Mouse (Mus musculus) heart, postnatal 10 days (tissue): ENCODE data around the gene Mrpl53. TPM values are rescaled to one million over a fixed set of nuclear protein-coding genes. Genes with fewer than 3 reads are reported as not detected.

Experiments
- DNase-seq, 2 experiments: peaks; one replicate each; pipeline ENCODE4 v3.0.0; 2021
- intact Hi-C: fragments of 180-260 bp; cut with DNase I; formaldehyde crosslinking; loops from one replicate; pipeline ENCODE4 v1.15.1; 2025
- total RNA-seq, 2 experiments: library from RNA; stranded (reverse); gene quantifications; 2 replicates each; pipeline ENCODE4 v1.2.3; 2021

Mrpl53 gene
- total RNA-seq, 2 experiments from 2014 or later = 111 to 125 TPM

- intact Hi-C loops = loop anchor here (5.0 kb wide), 1 partner anchor 146 kb away; no protein-coding TSS in a partner anchor
- peak; percentile 98 for DNase-seq
Observed at GRCm38 (mm10) chr6:83120930-83121862, 12.4 kb downstream of the Mrpl53 start, which contains the start of gene Wbp1. Gene Wbp1 (minus strand): TSS chr6:83121559.

DNA sequence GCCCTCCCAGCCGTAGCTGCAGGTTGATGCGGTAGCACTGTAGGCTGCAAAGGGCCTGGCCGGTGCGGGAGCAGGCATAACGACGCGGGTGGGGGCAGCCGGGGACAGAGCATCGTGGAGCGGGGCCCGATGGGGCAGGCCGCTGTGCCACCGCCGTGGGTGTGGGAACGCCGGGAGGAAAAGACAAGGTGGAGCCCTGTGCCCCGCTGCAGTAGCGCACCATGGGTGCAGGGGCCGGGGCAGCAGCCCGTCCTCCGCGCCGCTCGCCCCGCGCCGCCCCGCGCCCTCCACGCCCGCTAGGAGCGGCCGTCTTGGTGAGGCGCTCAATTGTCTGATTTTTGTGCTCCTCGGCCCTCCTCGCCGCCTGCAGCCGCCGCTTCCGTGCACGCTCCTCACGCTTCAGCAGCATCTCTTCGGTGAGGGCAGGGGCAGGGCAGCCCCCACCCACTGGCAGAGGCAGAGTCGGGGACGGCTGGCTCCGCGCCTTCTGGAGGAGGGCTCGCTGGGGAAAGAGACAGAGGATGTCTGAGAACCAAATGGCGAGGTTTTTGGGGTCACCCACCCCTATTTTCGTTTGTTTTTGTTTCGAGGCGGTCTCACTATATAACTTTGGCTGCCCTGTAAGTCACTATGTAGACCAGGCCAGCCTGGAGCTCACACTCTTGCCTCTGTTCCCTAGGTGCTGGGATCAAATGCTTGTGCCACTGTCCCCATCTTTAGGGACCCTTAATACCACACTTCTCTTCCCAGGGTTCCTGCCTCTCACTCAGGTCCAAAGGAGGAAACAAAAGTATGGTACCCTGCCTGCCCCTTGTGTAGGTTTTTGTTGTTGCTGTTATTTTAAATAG lies 13.2 kb downstream of the Mrpl53 start:
- no peak for DNase-seq
- intact Hi-C loops = loop anchor here (5.0 kb wide), 1 partner anchor 145 kb away; no protein-coding TSS in a partner anchor

GRCm38 (mm10) chr6:83122961-83123360 lies 14.1 kb downstream of the Mrpl53 start:
- DNase-seq = no peak
- intact Hi-C loops = loop anchor here (5.0 kb wide), 1 partner anchor 144 kb away; no protein-coding TSS in a partner anchor

- intact Hi-C loops = loop anchor here (5.0 kb wide), 1 partner anchor 142 kb away; no protein-coding TSS in a partner anchor
- peak; percentile 94 to 97 for DNase-seq
Observed at GRCm38 (mm10) chr6:83124851-83125312, 16.0 kb downstream of the Mrpl53 start.

- DNase-seq = no peak
- intact Hi-C loops = no loop called here
Observed at GRCm38 (mm10) chr6:83125331-83125730, 16.5 kb downstream of the Mrpl53 start, which contains the start of gene Ino80b. Gene Ino80b (minus strand): TSS chr6:83125431.

DNA sequence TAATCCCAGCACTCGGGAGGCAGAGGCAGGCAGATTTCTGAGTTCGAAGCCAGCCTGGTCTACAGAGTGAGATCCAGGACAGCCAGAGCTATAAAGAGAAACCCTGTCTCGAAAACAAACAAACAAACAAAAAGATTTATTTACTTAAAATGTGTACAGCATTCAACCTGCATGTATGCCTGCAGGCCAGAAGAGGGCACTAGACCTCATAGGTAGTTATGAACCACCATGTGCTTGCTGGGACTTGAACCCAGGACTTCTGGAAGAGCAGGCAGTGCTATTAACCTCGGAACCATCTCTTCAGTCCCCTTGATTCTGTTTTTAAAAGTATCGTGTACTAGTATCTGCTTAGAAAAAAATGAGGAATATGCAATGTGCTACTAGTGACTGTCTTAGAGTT lies 18.6 kb downstream of the Mrpl53 start:
- no peak for DNase-seq
- intact Hi-C loops = no loop called here

DNA sequence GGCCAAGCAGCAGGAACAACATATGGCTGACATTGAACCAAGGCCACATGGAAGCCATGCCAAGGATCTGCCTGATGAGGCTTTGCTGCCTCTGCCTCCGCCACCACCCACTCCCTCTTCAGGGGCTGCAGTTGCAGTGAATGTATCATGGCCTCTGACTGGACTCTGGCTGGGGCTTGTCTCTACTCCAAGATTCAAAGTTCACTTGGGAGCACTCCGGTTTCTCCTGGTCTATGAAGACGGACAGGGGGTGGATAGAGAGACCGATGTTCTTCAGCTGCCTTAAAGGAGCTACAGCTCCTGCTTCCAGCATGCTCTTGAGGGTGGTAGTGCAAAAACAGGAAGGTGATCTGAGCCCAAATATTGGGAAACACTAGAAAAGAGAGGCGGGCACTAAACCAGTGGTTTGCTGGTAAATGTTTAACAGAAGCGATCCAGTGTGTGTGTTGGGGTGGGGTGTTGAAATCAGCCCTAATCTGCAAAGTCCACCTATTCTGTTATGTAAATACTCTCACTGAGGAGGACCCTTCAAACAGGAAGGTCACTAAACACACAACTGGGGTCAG lies 22.7 kb downstream of the Mrpl53 start:
- intact Hi-C loops = no loop called here
- DNase-seq = peak in 1 of 2 experiments; percentile 30

DNA sequence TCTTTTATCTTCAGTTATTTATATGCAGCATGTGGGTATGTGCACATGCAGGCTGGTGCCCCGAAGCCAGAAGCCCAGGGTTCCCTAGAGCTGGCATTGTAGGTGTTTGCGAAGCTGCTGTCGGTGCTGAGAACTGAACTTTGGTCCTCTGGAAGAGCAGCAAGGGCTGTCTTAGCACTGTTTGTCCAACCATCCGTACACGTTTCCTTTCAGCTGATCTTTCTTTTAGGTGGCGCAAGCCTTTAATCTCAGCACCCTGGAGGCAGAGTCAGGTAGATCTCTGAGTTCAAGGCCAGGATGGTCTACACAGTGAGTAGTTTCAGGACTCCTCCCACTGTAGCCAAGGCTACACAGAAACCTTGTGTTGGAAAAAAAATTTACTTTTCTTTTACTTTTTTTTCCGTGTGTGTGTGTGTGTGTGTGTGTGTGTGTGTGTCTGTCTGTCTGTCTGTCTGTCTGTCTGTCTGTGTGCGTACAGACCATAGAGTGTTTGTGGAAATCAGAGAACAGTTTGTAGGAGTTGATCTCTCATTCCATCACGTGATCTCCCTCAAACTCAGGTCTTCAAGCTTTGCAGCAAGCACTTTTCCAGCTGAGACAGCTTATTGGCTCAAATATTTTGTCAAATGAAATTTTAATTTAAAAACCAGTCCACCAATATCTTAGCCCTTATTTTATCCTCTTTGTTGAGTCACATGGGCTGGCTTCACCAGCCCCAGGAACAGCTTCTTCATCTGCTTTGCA lies 23.5 kb downstream of the Mrpl53 start:
- no peak for DNase-seq
- intact Hi-C loops = no loop called here

DNA sequence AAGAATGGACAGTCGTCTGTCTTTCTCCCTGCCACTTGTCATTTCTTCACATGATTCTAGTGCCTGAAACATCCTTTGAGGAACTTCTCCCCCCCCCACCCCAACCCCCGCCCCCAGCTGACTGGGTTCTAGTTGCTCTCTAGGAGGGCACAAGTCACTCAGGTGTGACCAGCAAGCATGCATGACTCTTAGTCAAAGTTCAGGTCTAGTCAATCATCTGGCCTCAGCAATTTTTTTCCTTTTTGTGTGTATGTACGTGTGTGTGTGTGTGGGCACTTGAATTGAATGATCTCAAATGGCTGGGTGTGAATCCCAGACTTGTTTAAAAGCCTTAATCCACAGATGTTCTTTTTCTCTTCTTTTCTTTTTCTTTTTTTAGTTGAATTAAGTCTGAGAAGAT lies 25.4 kb downstream of the Mrpl53 start:
- intact Hi-C loops = no loop called here
- no peak for DNase-seq

- DNase-seq = no peak
- intact Hi-C loops = no loop called here
Observed at GRCm38 (mm10) chr6:83134951-83135513, 26.2 kb downstream of the Mrpl53 start, which contains the start of gene Rtkn. Gene Rtkn (plus strand): TSS chr6:83135463.

DNA sequence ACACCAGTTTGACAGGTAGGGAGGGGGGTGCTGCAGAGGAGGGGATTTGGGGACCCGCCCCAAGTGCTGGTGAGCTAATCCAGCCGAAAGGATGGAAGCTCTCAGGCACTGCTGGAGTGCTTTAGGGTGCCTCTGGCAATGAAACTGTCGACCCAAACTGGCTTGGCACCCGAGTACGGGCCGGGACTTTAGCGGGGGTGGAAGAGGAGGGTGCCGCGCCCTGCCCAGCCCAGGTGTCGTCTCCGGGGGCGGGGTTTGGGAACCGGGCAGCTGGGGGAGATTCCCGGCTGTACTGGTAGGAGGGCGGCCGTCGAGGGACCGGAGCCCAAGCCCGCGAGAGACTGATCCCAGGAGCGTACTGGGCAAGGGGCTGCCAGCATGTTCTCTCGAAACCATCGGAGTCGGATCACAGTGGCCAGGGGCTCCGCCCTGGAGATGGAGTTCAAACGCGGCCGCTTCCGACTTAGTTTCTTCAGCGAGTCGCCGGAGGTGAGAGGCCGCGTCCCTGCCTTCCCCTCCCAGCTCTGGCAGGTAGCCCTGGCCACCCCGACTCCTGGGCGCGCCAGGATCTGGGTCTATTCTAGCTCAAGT lies 26.8 kb downstream of the Mrpl53 start:
- intact Hi-C loops = no loop called here
- DNase-seq = peak; percentile 52 to 55

DNA sequence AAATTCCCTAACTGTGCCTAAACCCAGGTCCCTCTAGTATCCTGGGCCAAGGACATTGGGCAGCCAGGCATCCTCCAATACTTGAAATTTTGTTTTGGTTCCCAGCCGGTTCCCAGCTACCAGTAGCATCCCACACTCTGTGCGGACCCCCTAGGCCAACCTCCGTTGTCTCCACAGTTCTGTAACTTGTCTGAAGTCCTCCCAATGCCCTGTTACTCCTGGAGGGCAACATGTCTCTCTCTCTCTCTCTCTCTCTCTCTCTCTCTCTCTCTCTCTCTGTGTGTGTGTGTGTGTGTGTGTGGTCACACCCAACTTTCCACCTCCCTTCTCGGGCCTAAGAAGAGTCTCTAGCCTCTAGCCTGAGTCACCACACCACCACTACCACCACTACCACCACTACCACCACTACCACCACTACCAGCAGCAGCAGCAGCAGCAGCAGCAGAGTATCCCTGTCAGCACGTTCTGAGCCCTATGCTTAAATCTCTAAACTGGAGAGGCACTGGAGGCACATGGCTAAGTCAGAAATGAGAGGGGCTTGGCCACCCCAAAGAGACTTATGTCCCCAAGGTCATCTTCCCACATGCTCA lies 27.5 kb downstream of the Mrpl53 start:
- DNase-seq = peak in 1 of 2 experiments; percentile 37
- intact Hi-C loops = no loop called here

DNA sequence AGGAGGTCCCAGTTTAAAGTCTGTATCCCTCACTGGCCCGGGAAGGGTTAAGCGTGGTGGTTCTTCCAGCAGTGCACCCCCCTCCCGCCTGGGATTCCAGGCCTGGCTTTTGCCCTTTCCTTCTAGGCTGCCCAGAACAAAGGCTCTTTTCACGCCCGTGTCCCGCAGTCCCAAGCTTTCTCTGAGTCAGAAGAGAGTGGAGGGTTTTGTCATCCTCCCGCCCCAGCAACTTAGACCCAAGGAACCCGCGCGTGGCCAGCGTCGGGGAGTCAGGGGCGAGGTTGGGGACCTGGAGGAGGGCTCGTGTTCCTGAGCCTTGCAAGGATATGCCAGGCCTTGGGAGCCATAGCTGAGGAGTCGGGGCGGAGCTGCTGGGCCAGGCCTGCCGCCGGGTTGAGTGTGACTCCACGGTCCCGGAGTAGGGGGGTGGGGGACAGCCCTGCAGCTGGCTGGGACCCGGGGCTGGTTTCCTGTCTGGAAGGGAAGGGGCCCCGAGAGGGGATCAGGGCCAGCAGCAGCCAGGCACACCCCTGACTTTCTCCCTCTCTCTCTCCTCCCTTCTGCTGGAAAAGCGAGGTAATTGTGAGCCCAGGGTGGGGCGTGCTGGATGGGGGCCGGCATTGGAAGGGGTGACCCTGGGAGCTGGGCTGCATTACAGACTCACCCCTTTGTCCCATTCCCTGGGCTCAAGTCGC lies 28.2 kb downstream of the Mrpl53 start:
- DNase-seq = peak; percentile 86
- intact Hi-C loops = no loop called here

GRCm38 (mm10) chr6:83137576-83137950 lies 28.7 kb downstream of the Mrpl53 start:
- peak; percentile 94 to 95 for DNase-seq
- intact Hi-C loops = no loop called here

DNA sequence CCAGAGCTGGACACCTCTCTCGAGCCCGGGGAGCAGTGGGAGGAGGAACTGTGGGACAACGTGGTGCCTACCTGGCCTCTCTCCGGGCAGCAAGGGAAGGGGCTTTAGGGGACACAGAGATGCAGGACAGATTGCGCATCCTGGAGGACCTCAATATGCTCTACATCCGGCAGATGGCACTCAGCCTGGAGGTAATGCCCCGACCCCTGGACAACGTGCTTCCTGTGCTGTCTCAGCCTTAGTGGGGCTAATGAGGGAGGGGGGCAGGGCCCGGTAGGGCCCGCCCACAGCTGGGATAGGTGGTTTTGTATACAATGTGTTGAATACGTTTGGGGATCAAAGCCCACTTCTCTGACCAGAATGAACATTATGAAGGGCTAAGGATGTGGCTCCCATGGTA lies 29.2 kb downstream of the Mrpl53 start:
- intact Hi-C loops = no loop called here

DNA sequence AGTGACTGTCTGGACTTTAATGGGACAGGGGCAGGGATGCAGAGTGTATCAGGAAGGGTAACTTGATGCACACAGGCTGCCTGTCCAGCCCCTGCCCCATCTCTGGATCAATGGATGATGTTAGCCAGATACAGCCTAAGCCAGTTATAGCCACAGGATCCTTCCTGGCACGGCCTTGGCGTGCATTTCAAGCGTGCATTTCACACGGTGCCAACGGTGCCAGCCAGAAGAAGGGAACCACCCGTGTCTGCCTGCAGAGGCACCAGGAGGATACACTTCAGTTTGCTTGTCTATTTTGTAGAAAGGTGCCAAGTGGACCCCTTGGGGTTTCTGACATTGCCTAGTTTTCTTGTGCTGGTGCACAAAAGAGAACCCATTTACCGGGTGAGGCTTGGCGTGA lies 31.2 kb downstream of the Mrpl53 start:
- DNase-seq = no peak
- intact Hi-C loops = no loop called here

More for the DNA sequence above, 29.2 kb downstream of the Mrpl53 start:
- DNase-seq = no peak

GRCm38 (mm10) chr6:83141636-83142035 lies 32.8 kb downstream of the Mrpl53 start:
- DNase-seq = peak in 1 of 2 experiments; percentile 41

GRCm38 (mm10) chr6:83142211-83142731 lies 33.4 kb downstream of the Mrpl53 start:
- intact Hi-C loops = loop anchor here (2.0 kb wide), 1 partner anchor 15 kb away; the partner anchor contains the start of genes 1700003E16Rik and Wdr54
- peak; percentile 48 to 54 for DNase-seq

More at GRCm38 (mm10) chr6:83141636-83142035, 32.8 kb downstream of the Mrpl53 start:
- intact Hi-C loops = loop anchor here (2.0 kb wide), 1 partner anchor 15 kb away; the partner anchor contains the start of genes 1700003E16Rik and Wdr54
